Mouse (Mus musculus) spleen, postnatal 14 days (tissue): ENCODE measurements around the gene Brf1.

Experiments
- DNase-seq, 2 experiments: peaks; one replicate each; pipeline ENCODE4 v3.0.0; 2021 to 2022; ENCODE audit warnings: low spot score in 2 of 2

Gene Brf1

GRCm38 (mm10) chr12:112940238-112940637, 60.3 kb downstream of the Brf1 start:
- DNase-seq, result no peak

- DNase-seq, result no peak
Measured at GRCm38 (mm10) chr12:112938873-112939565, 61.5 kb downstream of the Brf1 start.

- no peak for DNase-seq
Measured at GRCm38 (mm10) chr12:112938366-112938765, 62.1 kb downstream of the Brf1 start.

- DNase-seq, result no peak
Measured at GRCm38 (mm10) chr12:112937906-112938305, 62.6 kb downstream of the Brf1 start.

- no peak for DNase-seq
Measured at GRCm38 (mm10) chr12:112932647-112933046, 67.9 kb downstream of the Brf1 start.

- DNase-seq, result no peak
Measured at GRCm38 (mm10) chr12:112929562-112930352, 70.7 kb downstream of the Brf1 start, which contains the start of gene Jag2. Gene Jag2, minus strand, starts transcription at chr12:112929776.

GRCm38 (mm10) chr12:112928401-112929241, 71.9 kb downstream of the Brf1 start:
- DNase-seq, result no peak

GRCm38 (mm10) chr12:112927265-112927664, 73.2 kb downstream of the Brf1 start:
- no peak for DNase-seq

- no peak for DNase-seq
Measured at GRCm38 (mm10) chr12:112925950-112926349, 74.6 kb downstream of the Brf1 start.

- no peak for DNase-seq
Measured at GRCm38 (mm10) chr12:112922541-112922940, 78.0 kb downstream of the Brf1 start.

GRCm38 (mm10) chr12:112921518-112921917, 79.0 kb downstream of the Brf1 start:
- no peak for DNase-seq

- DNase-seq, result no peak
Measured at GRCm38 (mm10) chr12:112917906-112918305, 82.6 kb downstream of the Brf1 start.

- no peak for DNase-seq
Measured at GRCm38 (mm10) chr12:112917486-112917885, 83.0 kb downstream of the Brf1 start.

- no peak for DNase-seq
Measured at GRCm38 (mm10) chr12:112916698-112917400, 83.7 kb downstream of the Brf1 start.

GRCm38 (mm10) chr12:112915587-112915986, 84.9 kb downstream of the Brf1 start:
- no peak for DNase-seq

GRCm38 (mm10) chr12:112914527-112914926, 86.0 kb downstream of the Brf1 start:
- DNase-seq, result no peak

- no peak for DNase-seq
Measured at GRCm38 (mm10) chr12:112912951-112913745, 87.4 kb downstream of the Brf1 start.

GRCm38 (mm10) chr12:112911701-112912100, 88.8 kb downstream of the Brf1 start:
- no peak for DNase-seq
